Mouse (Mus musculus) hindbrain, embryonic 16.5 days (tissue): ENCODE results near the gene Sp8. TPM values are rescaled to one million over a fixed set of nuclear protein-coding genes. Genes with fewer than 3 reads are reported as not detected.

ENCODE experiments used
- ATAC-seq: fragments of 200-750 bp; cut with Nextera tagmentation; 2 replicates; pipeline ENCODE4 v1.8.0; 2017; ENCODE audit warnings: moderate TSS enrichment, moderate library complexity
- H3K27ac ChIP-seq: fragments of 300-500 bp; sonication (generic); 2 replicates; pipeline ENCODE4 v1.5.1; 2014; ENCODE audit warnings: low read depth, mild to moderate bottlenecking, control low read depth, low read length, moderate library complexity
- H3K27me3 ChIP-seq: fragments of 300-500 bp; sonication (generic); replicated peaks from 2 replicates; pipeline ENCODE4 v1.6.1; 2014; ENCODE audit warnings: low read length; ENCODE audit not compliant: control insufficient read depth, insufficient read depth
- H3K36me3 ChIP-seq: fragments of 300-500 bp; sonication (generic); 2 replicates; pipeline ENCODE4 v1.6.1; 2014; ENCODE audit warnings: mild to moderate bottlenecking, low read length, moderate library complexity, mixed read lengths; ENCODE audit not compliant: control insufficient read depth, insufficient read depth
- H3K4me1 ChIP-seq: fragments of 300-500 bp; sonication (generic); 2 replicates; pipeline ENCODE4 v1.6.1; 2014; ENCODE audit warnings: low read depth, low read length; ENCODE audit not compliant: control insufficient read depth, insufficient read depth
- H3K4me2 ChIP-seq: fragments of 300-500 bp; sonication (generic); 2 replicates; pipeline ENCODE4 v1.6.1; 2014; ENCODE audit warnings: mild to moderate bottlenecking, low read length, control low read depth, moderate library complexity
- H3K4me3 ChIP-seq: fragments of 300-500 bp; sonication (generic); 2 replicates; pipeline ENCODE4 v1.5.1; 2014; ENCODE audit warnings: mild to moderate bottlenecking, low read length, control low read depth, moderate library complexity
- H3K9ac ChIP-seq: fragments of 300-500 bp; sonication (generic); 2 replicates; pipeline ENCODE4 v1.6.1; 2014; ENCODE audit warnings: low read depth, mild to moderate bottlenecking, control low read depth, low read length, moderate library complexity
- H3K9me3 ChIP-seq: fragments of 300-500 bp; sonication (generic); 2 replicates; pipeline ENCODE4 v1.6.1; 2014; ENCODE audit warnings: mild to moderate bottlenecking, low read length, moderate library complexity; ENCODE audit not compliant: control insufficient read depth
- WGBS: fragments of 180-500 bp; shearing (Covaris S2); extraction: QIAGEN DNeasy Blood & Tissue Kit; methylation state at CpG from one replicate; pipeline ENCODE4 v1.1.7; 2014; 5-methylcytosine and 5-hydroxymethylcytosine counted together
- polyA plus RNA-seq: library from polyadenylated mRNA; unstranded; fragments of >200 nt; fragmentation: Nextera tagmentation; extraction: Ambion mirVana; gene quantifications from 2 replicates; pipeline ENCODE4 v1.2.1, GENCODE M21; 2015

Gene Sp8
- polyA plus RNA-seq, 1 experiment from 2014 or later: 1.6 TPM

DNA sequence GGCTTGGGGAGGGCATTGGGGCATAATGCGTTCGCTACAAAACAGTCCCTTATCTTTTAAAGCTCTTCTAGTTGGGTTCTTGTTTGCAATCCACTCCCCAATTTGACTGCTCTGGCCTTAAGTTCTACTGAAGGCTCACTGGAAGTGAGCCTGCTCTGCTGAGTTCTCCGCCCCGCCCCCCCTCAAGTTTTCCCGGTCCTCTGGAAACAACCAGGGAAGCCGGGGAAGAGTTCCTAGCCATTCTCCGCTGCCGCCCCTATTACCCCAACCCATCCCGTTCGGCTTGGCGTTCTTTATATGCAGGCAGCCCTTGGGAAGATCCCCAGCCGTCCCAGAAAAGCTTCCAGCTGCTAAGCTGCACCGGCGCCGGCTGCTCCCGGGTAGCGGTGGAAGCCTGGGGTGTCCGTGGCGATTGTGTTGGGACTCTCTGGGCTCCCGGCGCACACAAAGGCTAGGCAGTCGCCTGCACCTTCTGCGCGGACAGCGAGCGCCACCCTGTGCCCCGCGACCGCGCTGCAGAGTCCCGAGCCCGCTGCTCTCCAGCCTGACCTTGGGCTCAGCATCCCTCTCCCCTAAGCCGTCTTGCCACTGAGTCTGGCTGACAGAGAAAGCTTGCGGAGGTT, 8.8 kb downstream of the Sp8 start:
- Histone ChIP-seq H3K36me3 (no peaks in the 10 kb centered on the region), H3K9me3 (no peaks in the 10 kb centered on the region), H3K4me3 (peak overlapping the region; percentile 48), H3K4me1 (peaks cover 6% of the 10 kb centered on the region; the same call in 1 of the 2 replicates), H3K9ac (peak overlapping the region; percentile 61), H3K27me3 (peaks cover 24% of the 10 kb centered on the region), H3K27ac (peak overlapping the region; percentile 64; the same call in 1 of the 2 replicates), H3K4me2 (peak overlapping the region; percentile 77)
- under 1% methylated on average over 34 of the region's 34 CpGs for WGBS
- ATAC-seq: peak; percentile 98

DNA sequence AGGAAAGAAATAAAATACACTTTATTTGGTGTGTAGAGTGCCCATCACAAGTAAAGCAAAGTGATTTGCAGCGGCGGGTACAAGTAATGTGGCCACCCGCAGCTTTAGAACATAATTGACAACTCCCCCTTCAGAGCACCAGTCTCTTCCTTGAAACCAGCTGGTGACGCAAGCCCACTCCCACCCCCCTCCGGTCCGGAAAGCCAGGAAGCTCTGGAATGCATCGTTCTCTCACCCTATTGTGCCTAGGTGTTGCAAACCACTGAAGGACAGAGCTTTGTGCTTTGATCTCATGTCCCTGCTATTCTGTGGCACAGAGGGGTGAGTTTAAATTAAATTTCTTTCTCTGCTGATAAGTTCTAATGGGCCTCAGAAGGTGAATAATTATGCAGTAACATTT, 10.0 kb downstream of the Sp8 start:
- no peaks in the 10 kb centered on the region for H3K36me3 ChIP-seq
- no peak overlapping the region for H3K4me3 ChIP-seq
- no peak for ATAC-seq
- 3% methylated on average over 7 of the region's 7 CpGs for WGBS
- no peaks in the 10 kb centered on the region for H3K9me3 ChIP-seq
- no peak overlapping the region for H3K9ac ChIP-seq
- no peak overlapping the region for H3K4me2 ChIP-seq
- H3K27me3 ChIP-seq: peaks cover 24% of the 10 kb centered on the region
- no peak overlapping the region for H3K27ac ChIP-seq
- H3K4me1 ChIP-seq: peaks cover 6% of the 10 kb centered on the region; the same call in 1 of the 2 replicates

- no peaks in the 10 kb centered on the region for H3K4me1 ChIP-seq
- no peak overlapping the region for H3K4me2 ChIP-seq
- no peaks in the 10 kb centered on the region for H3K9me3 ChIP-seq
- H3K36me3 ChIP-seq: no peaks in the 10 kb centered on the region
- 64% methylated on average over 8 of the region's 8 CpGs for WGBS
- no peaks in the 10 kb centered on the region for H3K27me3 ChIP-seq
- H3K9ac ChIP-seq: no peak overlapping the region
- no peak overlapping the region for H3K4me3 ChIP-seq
- no peak overlapping the region for H3K27ac ChIP-seq
- no peak for ATAC-seq
Measured at GRCm38 (mm10) chr12:118872673-118873072, 26.5 kb downstream of the Sp8 start.

- no peak for ATAC-seq
- Histone ChIP-seq H3K27me3 (no peaks in the 10 kb centered on the region), H3K27ac (no peak overlapping the region), H3K9ac (no peak overlapping the region), H3K9me3 (no peaks in the 10 kb centered on the region), H3K4me2 (no peak overlapping the region), H3K36me3 (no peaks in the 10 kb centered on the region), H3K4me3 (no peak overlapping the region), H3K4me1 (no peaks in the 10 kb centered on the region)
Measured at GRCm38 (mm10) chr12:118882790-118883189, 36.7 kb downstream of the Sp8 start.

- H3K36me3 ChIP-seq: no peaks in the 10 kb centered on the region
- H3K27me3 ChIP-seq: no peaks in the 10 kb centered on the region
- WGBS: 71% methylated on average over 2 of the region's 2 CpGs
- ATAC-seq: no peak
- H3K4me3 ChIP-seq: no peak overlapping the region
- no peaks in the 10 kb centered on the region for H3K4me1 ChIP-seq
- H3K9ac ChIP-seq: no peak overlapping the region
- H3K27ac ChIP-seq: no peak overlapping the region
- no peaks in the 10 kb centered on the region for H3K9me3 ChIP-seq
- H3K4me2 ChIP-seq: no peak overlapping the region
Measured at GRCm38 (mm10) chr12:118887964-118888363, 41.8 kb downstream of the Sp8 start.

Other genes with a start within 250 kb of the Sp8 start
- 0.39 TPM in 1 of 2 replicates, not detected in the other for gene Abcb5, start 120.1 kb downstream of the Sp8 start, polyA plus RNA-seq